Mouse (Mus musculus): ENCODE data around the gene Dixdc1. TPM values are rescaled to one million over a fixed set of nuclear protein-coding genes. Genes with fewer than 3 reads are reported as not detected.
A peak's percentile ranks its signal among the peaks of the same experiment; 100 is the strongest.
"Not testable (repeated sequence)": the region's sequence is repeated elsewhere in the genome, so short reads cannot be mapped to it uniquely, and the experiment has no call there.

The Dixdc1 gene
- total and polyA plus RNA-seq, 3 experiments = 1.7 to 8.9 (median 5.2) TPM

DNA sequence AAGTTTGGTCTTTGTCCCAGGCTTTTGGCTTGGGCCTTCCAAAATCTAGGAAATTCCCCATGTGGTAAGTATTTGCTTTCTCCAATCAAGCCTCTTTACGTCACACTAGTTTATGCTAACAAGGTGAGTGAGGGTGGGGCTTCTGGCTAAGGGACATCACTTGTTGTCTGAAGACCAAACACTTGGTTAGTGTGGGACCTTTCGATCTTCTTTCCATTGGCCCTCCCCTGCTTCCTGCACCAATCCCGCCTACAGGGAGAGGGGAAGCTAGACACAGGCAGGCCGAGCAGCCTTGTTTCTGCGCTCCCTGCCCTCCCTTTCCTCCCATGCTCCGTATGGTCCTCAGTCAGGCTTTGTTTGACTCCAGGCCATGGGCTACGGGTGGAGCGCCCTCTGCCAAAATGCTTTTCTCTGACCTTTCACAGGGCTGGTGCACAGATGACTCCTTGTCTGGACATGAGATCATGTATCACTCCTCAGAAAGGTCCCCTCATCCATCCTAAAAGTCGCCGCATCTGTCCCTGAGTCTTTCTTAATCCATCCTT lies 92.4 kb downstream of the Dixdc1 start:
- no peak for DNase-seq

DNA sequence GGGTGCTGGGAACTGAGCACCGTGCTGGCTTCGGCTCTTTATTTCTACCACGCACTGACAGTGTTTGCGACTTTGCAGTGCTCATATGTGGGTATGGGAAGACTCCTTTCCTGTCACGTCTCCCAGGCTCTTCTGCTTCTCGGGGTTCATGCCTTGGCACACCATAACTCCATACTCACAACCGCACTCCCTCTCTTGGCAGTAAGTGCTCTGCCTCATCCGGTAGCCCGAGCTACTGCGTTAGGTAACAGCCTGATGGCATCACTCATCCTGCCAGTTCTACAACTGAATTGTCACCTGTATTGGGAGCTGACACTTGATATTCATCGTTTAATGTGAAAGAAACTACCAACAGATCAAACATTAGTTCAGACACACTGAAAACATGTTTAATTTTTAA lies 105.0 kb downstream of the Dixdc1 start:
- no peak for DNase-seq

DNA sequence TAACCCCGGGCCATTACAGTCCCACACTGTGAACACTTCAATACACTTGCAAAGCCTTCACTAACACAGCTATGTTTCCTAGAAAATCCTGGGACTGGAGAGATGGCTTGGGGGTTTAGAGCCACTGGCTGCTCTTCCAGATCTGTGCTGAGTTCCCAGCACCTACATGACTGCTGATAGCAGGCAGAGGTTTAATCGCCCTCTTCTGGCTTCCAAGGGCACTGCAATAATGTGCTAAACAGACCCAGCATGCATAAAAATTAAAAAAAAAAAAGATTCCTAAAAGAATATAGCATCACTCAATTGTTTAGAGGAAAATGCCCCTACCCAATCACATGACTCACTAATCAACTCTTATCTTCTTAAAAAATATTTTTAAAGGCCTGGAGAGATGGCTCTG lies 106.3 kb downstream of the Dixdc1 start:
- DNase-seq = no peak

DNA sequence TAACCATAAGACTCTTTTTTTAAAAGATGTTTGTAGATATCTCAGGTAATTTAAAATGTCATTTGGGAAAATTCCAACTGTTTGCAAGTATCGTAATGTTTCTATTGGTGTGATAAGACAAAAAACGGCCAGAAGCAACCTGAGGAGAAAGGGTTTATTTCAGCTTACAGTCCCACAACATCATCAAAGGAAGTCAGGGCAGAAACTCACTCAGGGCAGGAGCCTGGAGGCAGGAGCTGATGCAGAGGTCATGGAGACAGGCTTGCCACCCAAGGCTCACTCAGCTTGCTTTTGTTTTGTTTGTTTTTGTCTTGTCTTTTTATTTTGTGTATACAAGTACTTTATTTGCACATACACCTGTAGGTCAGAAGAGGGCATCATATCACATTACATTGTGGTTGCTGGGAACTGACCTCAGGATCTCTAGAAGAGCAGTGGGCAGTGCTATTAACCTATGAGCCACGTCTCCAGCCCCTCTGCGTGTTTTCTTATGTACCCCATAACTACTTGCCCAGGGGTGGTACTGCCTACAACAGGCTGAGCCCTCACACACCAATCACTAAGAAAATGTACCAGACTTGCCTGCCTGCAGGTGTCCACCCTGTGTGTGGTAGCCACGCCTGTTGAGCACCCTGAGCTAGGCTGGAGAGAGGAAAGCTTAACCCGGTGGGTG lies 107.2 kb downstream of the Dixdc1 start:
- no peak for DNase-seq

DNA sequence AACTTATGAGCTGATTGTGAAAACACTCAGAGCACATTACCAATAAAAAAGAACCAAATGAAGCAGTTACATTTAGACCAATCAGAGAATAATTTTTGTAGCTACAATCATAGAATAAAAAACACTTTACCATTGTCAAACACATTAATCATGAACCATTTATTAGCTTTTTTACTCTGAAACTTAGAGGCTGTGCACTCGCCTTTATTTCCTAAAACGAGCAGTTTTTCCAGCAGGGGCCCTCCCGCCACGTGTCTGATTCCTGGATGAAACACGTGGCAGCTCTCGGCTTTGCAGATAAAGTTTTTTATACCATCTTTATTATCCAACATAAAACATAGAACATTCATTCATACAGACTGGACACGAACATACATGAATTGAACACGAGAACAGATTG lies 108.4 kb downstream of the Dixdc1 start:
- DNase-seq = not testable (repeated sequence)

GRCm38 (mm10) chr9:50617794-50618330 lies 121.5 kb downstream of the Dixdc1 start:
- DNase-seq = no peak

GRCm38 (mm10) chr9:50616766-50617603 lies 122.3 kb downstream of the Dixdc1 start, which contains the start of the genes Pih1d2 and Nkapd1:
TSS of gene Pih1d2 (plus strand) at chr9:50617321.
TSS of gene Nkapd1 (minus strand) at chr9:50617464.
- peak; percentile 94 for DNase-seq

- DNase-seq = no peak
These were observed 123.2 kb downstream of the Dixdc1 start for GRCm38 (mm10) chr9:50616161-50616560.

Other genes with a start within 250 kb of the Dixdc1 start
- under 1 TPM; 0.46 to 0.59 TPM for gene Plet1, start 245.0 kb downstream of the Dixdc1 start, total RNA-seq (2021)
- gene Plet1, start 245.0 kb downstream of the Dixdc1 start, polyA plus RNA-seq (2012; rRNA removed) = 0.08 TPM in 1 of 2 replicates, not detected in the other
- 10 to 100 TPM; 59.5 to 72.8 TPM for gene Pts, start 210.8 kb downstream of the Dixdc1 start, total RNA-seq (2021)
- gene Pts, start 210.8 kb downstream of the Dixdc1 start, polyA plus RNA-seq (2012; rRNA removed) = 22.7 and 26.8 TPM in 2 replicates
- gene Il18, start 184.7 kb downstream of the Dixdc1 start, total RNA-seq (2021) = 1 to 10 TPM; 6.1 to 6.7 TPM
- gene Il18, start 184.7 kb downstream of the Dixdc1 start, polyA plus RNA-seq (2012; rRNA removed) = 1.6 and 2.1 TPM in 2 replicates
- 1 to 10 TPM; 4.5 to 5.0 TPM for gene Bco2, start 184.3 kb downstream of the Dixdc1 start, total RNA-seq (2021)
- gene Bco2, start 184.3 kb downstream of the Dixdc1 start, polyA plus RNA-seq (2012; rRNA removed) = 0.10 and 0.16 TPM in 2 replicates
- not detected for gene Tex12, start 178.2 kb downstream of the Dixdc1 start, total RNA-seq (2021)
- gene Tex12, start 178.2 kb downstream of the Dixdc1 start, polyA plus RNA-seq (2012; rRNA removed) = not detected in 2 replicates
- 100 to 1,000 TPM; 249 to 334 TPM for gene Sdhd, start 135.7 kb downstream of the Dixdc1 start, total RNA-seq (2021)
- 248 and 267 TPM in 2 replicates for gene Sdhd, start 135.7 kb downstream of the Dixdc1 start, polyA plus RNA-seq (2012; rRNA removed)
- 100 to 1,000 TPM; 213 to 216 TPM for gene Timm8b, start 135.6 kb downstream of the Dixdc1 start, total RNA-seq (2021)
- 33.0 and 58.2 TPM in 2 replicates for gene Timm8b, start 135.6 kb downstream of the Dixdc1 start, polyA plus RNA-seq (2012; rRNA removed)
- 1 to 10 TPM; 1.2 to 3.4 TPM for gene Pih1d2, start 122.2 kb downstream of the Dixdc1 start, total RNA-seq (2021)
- gene Pih1d2, start 122.2 kb downstream of the Dixdc1 start, polyA plus RNA-seq (2012; rRNA removed) = 0.26 and 0.38 TPM in 2 replicates
- gene Nkapd1, start 122.1 kb downstream of the Dixdc1 start, total RNA-seq (2021) = 10 to 100 TPM; 20.9 to 26.8 TPM
- 6.8 and 7.3 TPM in 2 replicates for gene Nkapd1, start 122.1 kb downstream of the Dixdc1 start, polyA plus RNA-seq (2012; rRNA removed)
- gene Dlat, start 79.7 kb downstream of the Dixdc1 start, total RNA-seq (2021) = 100 to 1,000 TPM; 152 to 160 TPM
- gene Dlat, start 79.7 kb downstream of the Dixdc1 start, polyA plus RNA-seq (2012; rRNA removed) = 30.1 and 32.5 TPM in 2 replicates
- gene 2310030G06Rik, start 7.0 kb upstream of the Dixdc1 start, total RNA-seq (2021) = 1 to 10 TPM; 4.3 to 6.1 TPM
- 1.5 and 1.7 TPM in 2 replicates for gene 2310030G06Rik, start 7.0 kb upstream of the Dixdc1 start, polyA plus RNA-seq (2012; rRNA removed)
- gene Cryab, start 11.8 kb upstream of the Dixdc1 start, total RNA-seq (2021) = 10 to 100 TPM; 28.6 to 46.1 TPM
- gene Cryab, start 11.8 kb upstream of the Dixdc1 start, polyA plus RNA-seq (2012; rRNA removed) = 67.3 and 78.0 TPM in 2 replicates
- 1 to 10 TPM; 1.2 to 3.6 TPM for gene Hspb2, start 12.8 kb upstream of the Dixdc1 start, total RNA-seq (2021)
- 9.2 and 10.2 TPM in 2 replicates for gene Hspb2, start 12.8 kb upstream of the Dixdc1 start, polyA plus RNA-seq (2012; rRNA removed)
- 1 to 10 TPM; 5.7 to 5.8 TPM for gene Fdxacb1, start 28.7 kb upstream of the Dixdc1 start, total RNA-seq (2021)
- gene Fdxacb1, start 28.7 kb upstream of the Dixdc1 start, polyA plus RNA-seq (2012; rRNA removed) = 2.1 and 2.7 TPM in 2 replicates
- 10 to 100 TPM; 27.1 to 27.8 TPM for gene Alg9, start 35.5 kb upstream of the Dixdc1 start, total RNA-seq (2021)
- 17.6 and 26.8 TPM in 2 replicates for gene Alg9, start 35.5 kb upstream of the Dixdc1 start, polyA plus RNA-seq (2012; rRNA removed)
- gene 1110032A03Rik, start 36.0 kb upstream of the Dixdc1 start, total RNA-seq (2021) = 10 to 100 TPM; 47.8 to 63.4 TPM
- gene 1110032A03Rik, start 36.0 kb upstream of the Dixdc1 start, polyA plus RNA-seq (2012; rRNA removed) = 29.4 and 29.7 TPM in 2 replicates
- gene Ppp2r1b, start 105.8 kb upstream of the Dixdc1 start, total RNA-seq (2021) = 10 to 100 TPM; 38.4 to 44.4 TPM
- gene Ppp2r1b, start 105.8 kb upstream of the Dixdc1 start, polyA plus RNA-seq (2012; rRNA removed) = 6.4 and 8.2 TPM in 2 replicates

Data from adrenal gland, adult 2 months (tissue).